Mouse (Mus musculus) embryonic facial prominence, embryonic 14.5 days (tissue): Measurements from ENCODE around the gene Parp8. TPM values are rescaled to one million over a fixed set of nuclear protein-coding genes. Genes with fewer than 3 reads are reported as not detected.

Source experiments
- ATAC-seq: fragments of 200-750 bp; cut with Nextera tagmentation; 2 replicates; pipeline ENCODE4 v1.8.0; 2017; ENCODE audit warnings: low read depth, moderate number of reproducible peaks, moderate TSS enrichment
- DNase-seq: peaks from one replicate; pipeline ENCODE4 v3.0.0-alpha.2; 2015; ENCODE audit warnings: low spot score
- H3K27ac ChIP-seq: fragments of 300-500 bp; sonication (generic); replicated peaks from 2 replicates; pipeline ENCODE4 v1.5.1; 2014; ENCODE audit warnings: low read depth, mild to moderate bottlenecking, low read length, moderate library complexity
- H3K27me3 ChIP-seq: fragments of 300-500 bp; sonication (generic); replicated peaks from 2 replicates; pipeline ENCODE4 v1.6.1; 2014; ENCODE audit warnings: low read length; ENCODE audit not compliant: control insufficient read depth, insufficient read depth
- H3K36me3 ChIP-seq: fragments of 300-500 bp; sonication (generic); 2 replicates; pipeline ENCODE4 v1.6.1; 2014; ENCODE audit warnings: low read length, mixed read lengths; ENCODE audit not compliant: control insufficient read depth, insufficient read depth
- H3K4me1 ChIP-seq: fragments of 300-500 bp; sonication (generic); 2 replicates; pipeline ENCODE4 v1.6.1; 2014; ENCODE audit warnings: antibody characterized with exemption, low read length; ENCODE audit not compliant: control insufficient read depth, insufficient read depth
- H3K4me2 ChIP-seq: fragments of 300-500 bp; sonication (generic); 2 replicates; pipeline ENCODE4 v1.6.1; 2014; ENCODE audit warnings: low read depth, mild to moderate bottlenecking, low read length, moderate library complexity, mixed read lengths
- H3K4me3 ChIP-seq: fragments of 300-500 bp; sonication (generic); 2 replicates; pipeline ENCODE4 v1.5.1; 2014; ENCODE audit warnings: low read depth, mild to moderate bottlenecking, low read length
- H3K9ac ChIP-seq: fragments of 300-500 bp; sonication (generic); 2 replicates; pipeline ENCODE4 v1.6.1; 2014; ENCODE audit warnings: low read depth, mild to moderate bottlenecking, low read length, moderate library complexity, mixed read lengths
- H3K9me3 ChIP-seq: fragments of 300-500 bp; sonication (generic); 2 replicates; pipeline ENCODE4 v1.6.1; 2016; ENCODE audit warnings: low read length; ENCODE audit not compliant: control insufficient read depth
- WGBS: fragments of 180-500 bp; shearing (Covaris S2); extraction: QIAGEN DNeasy Blood & Tissue Kit; methylation state at CpG from one replicate; pipeline ENCODE4 v1.1.7; 2014; 5-methylcytosine and 5-hydroxymethylcytosine counted together
- polyA plus RNA-seq: library from polyadenylated mRNA; unstranded; fragments of >200 nt; fragmentation: Nextera tagmentation; extraction: Ambion mirVana; gene quantifications from 2 replicates; pipeline ENCODE4 v1.2.1, GENCODE M21; 2014

Gene Parp8
- polyA plus RNA-seq, 1 experiment from 2014 or later: 19.8 TPM

GRCm38 (mm10) chr13:116967459-116967858, 57.9 kb downstream of the Parp8 start:
- ATAC-seq (no peak), DNase-seq (no peak)
- H3K9me3 ChIP-seq: no peaks in the 10 kb centered on the region
- no peaks in the 10 kb centered on the region for H3K27me3 ChIP-seq
- no peak overlapping the region for H3K4me2 ChIP-seq
- no peak overlapping the region for H3K27ac ChIP-seq
- H3K4me3 ChIP-seq: no peak overlapping the region
- no peak overlapping the region for H3K9ac ChIP-seq
- 87% methylated on average over 3 of the region's 3 CpGs for WGBS
- H3K4me1 ChIP-seq: no peaks in the 10 kb centered on the region
- no peaks in the 10 kb centered on the region for H3K36me3 ChIP-seq

DNA sequence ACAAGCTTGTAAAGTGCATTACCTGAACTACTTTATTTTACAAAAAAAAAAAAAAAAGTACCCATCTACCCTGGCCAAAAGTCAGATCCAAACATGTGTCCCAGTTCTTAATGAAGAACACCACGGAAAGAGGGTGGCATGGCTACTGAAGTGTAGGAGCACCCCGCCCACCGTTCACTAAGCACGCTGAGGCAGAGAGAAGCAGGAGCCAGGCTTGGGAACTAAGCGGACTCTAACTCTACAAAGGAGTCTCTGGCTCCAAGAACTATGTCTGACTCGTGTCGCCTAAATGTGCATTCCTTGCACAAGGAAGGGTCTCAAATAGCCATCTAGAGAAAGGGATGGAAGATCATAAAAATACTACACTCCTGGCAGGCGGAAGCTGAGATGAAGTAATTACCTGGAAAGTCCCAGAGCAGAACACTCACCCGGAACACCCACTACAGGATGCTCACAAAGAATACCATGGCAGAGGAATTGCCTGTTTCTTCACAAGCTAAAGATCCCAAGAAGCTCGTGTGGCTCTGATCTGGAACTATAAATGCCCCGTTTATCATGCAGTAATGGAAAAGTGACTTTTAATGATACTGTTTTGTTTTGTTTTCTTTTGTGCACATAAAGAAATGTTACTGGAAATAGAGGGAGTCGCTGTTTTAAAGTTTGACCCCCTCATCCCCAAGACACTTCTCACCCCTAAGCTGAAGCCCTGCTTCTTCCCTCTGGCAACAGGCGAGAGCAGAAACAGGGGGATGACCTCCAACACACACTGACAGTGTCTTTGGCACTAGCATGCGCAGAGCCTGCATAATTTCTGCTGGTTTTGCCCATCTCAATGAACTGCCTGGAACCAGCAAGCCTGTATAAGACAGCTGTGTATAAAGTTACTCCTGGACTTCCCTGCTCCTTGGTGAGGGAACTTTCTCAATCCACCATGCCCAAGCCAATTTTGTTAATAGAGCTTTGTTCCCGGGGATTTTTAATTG, 62.6 kb downstream of the Parp8 start:
- DNase-seq (no peak), ATAC-seq (peak; percentile 53; the same call in 1 of the 2 replicates)
- H3K9me3 ChIP-seq: no peaks in the 10 kb centered on the region
- no peak overlapping the region for H3K9ac ChIP-seq
- H3K4me1 ChIP-seq: no peaks in the 10 kb centered on the region; the same call in 1 of the 2 replicates
- H3K27ac ChIP-seq: no peak overlapping the region
- H3K36me3 ChIP-seq: no peaks in the 10 kb centered on the region
- no peak overlapping the region for H3K4me3 ChIP-seq
- no peak overlapping the region for H3K4me2 ChIP-seq
- 71% methylated on average over 15 of the region's 15 CpGs for WGBS
- H3K27me3 ChIP-seq: no peaks in the 10 kb centered on the region

DNA sequence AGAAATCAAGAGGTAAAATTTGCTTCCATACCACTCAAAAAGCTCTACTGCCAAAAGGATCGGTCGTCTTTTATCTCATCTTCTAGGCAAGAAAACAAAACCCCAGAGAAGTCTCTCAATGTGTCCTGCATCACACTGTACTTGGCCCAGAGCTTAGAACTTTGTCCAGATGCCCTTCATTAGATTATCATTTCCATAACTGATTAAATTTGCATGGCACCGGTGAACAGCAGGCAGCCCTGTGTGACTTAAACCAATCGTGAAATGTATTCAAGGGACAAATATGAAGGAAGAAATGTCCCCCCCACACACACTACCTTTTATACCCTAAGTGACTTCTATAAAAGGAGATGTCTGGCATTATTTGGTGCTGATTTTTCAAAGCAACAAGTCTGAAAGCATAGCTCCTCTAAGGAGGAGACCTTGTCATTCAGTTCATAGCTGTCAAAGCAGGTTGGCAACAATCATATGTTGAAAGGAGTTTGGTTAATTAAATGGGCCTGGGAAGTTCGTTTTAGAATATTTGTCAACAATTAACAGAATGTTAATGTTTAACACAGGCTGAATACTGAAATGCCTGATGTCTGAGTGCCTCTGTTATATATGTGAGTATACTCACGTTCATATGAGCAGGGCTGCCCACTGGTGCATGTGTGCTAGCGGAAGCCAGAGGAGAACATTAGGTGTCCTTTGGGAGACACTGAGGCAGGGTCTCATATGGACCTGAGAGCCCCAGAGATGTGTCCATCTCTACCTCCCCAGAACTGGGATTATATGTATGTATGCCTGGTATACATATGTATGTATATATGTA, 66.4 kb downstream of the Parp8 start:
- Histone ChIP-seq H3K27me3 (no peaks in the 10 kb centered on the region), H3K4me1 (peaks cover 4% of the 10 kb centered on the region), H3K9ac (no peak overlapping the region), H3K27ac (no peak overlapping the region), H3K36me3 (no peaks in the 10 kb centered on the region), H3K4me3 (no peak overlapping the region), H3K4me2 (no peak overlapping the region), H3K9me3 (no peaks in the 10 kb centered on the region)
- DNase-seq: no peak
- 70% methylated on average over 7 of the region's 7 CpGs for WGBS
- no peak for ATAC-seq

- peaks cover 4% of the 10 kb centered on the region for H3K4me1 ChIP-seq
- DNase-seq (no peak), ATAC-seq (no peak)
- no peak overlapping the region for H3K4me3 ChIP-seq
- no peaks in the 10 kb centered on the region for H3K36me3 ChIP-seq
- no peak overlapping the region for H3K9ac ChIP-seq
- no peaks in the 10 kb centered on the region for H3K9me3 ChIP-seq
- no peaks in the 10 kb centered on the region for H3K27me3 ChIP-seq
- H3K27ac ChIP-seq: no peak overlapping the region
- 80% methylated on average over 3 of the region's 3 CpGs for WGBS
- no peak overlapping the region for H3K4me2 ChIP-seq
Observed at GRCm38 (mm10) chr13:116957577-116957976, 67.8 kb downstream of the Parp8 start.

DNA sequence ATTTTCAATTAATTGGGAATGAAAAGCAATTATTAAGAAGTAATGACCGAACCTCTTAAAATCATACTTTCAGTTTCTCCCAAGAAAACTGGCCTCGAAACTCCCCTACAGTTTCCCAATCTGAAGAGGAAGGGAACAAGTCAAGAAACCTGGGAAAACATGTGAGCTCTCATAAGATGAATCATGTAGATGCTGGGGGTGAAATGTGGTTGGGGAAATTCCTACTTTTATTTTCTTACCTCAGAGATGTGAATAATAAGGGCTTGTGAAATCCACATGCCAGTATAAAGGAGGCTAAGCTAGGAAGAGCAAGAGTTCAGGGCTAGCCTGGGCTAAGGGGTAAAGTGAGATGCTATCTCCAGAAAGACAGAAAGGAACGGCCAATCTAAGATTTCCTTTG, 74.0 kb downstream of the Parp8 start:
- H3K4me1 ChIP-seq: peaks cover 20% of the 10 kb centered on the region
- no peak for ATAC-seq
- no peak overlapping the region for H3K4me3 ChIP-seq
- H3K36me3 ChIP-seq: no peaks in the 10 kb centered on the region
- WGBS: 95% methylated on average over 3 of the region's 3 CpGs
- H3K27me3 ChIP-seq: no peaks in the 10 kb centered on the region
- DNase-seq: no peak
- no peak overlapping the region for H3K27ac ChIP-seq
- no peak overlapping the region for H3K4me2 ChIP-seq
- no peak overlapping the region for H3K9ac ChIP-seq
- no peaks in the 10 kb centered on the region for H3K9me3 ChIP-seq

DNA sequence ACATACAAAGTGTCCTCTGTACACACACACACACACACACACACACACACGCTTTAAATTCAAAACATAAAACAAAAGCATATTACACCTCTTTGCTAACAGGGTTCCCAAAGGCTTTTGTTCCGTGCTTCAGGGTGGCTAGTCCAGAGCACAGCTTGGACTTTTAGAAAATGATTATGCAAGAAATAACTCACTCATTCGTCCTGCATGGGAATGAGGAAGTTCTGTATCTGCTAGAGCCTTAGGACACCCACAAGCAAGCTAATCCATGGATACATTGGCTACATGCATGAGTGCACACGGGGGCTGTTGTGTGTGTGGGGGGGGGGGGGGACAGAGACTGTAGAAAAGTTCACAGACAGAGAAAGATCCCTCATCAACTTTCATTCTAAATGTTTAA, 75.8 kb downstream of the Parp8 start:
- H3K36me3 ChIP-seq: no peaks in the 10 kb centered on the region
- no peak for DNase-seq
- no peak overlapping the region for H3K4me3 ChIP-seq
- H3K9ac ChIP-seq: no peak overlapping the region
- no peak for ATAC-seq
- no peak overlapping the region for H3K27ac ChIP-seq
- peaks cover 16% of the 10 kb centered on the region for H3K4me1 ChIP-seq
- H3K9me3 ChIP-seq: no peaks in the 10 kb centered on the region
- WGBS: 76% methylated on average over 4 of the region's 4 CpGs
- H3K27me3 ChIP-seq: no peaks in the 10 kb centered on the region
- H3K4me2 ChIP-seq: no peak overlapping the region

DNA sequence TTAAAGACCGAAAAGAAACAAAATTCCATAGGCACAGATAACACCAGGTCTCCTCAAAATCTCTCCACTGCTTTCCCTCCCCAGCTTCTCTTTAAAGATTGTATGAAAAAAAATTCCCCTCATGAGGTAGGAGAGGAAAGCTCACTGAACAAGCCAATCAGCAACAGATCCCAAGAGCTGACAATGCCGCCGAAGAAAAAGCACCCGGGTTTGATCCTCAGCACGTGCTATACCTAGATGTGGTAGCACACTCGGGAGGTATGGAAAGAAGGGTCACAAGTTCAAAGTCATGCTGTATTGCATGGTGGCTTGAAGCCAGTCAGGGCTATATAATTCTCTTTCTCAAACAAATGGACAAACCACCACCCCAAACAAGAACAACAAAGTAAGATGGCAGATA, 76.3 kb downstream of the Parp8 start:
- Histone ChIP-seq H3K36me3 (no peaks in the 10 kb centered on the region), H3K4me1 (peaks cover 16% of the 10 kb centered on the region), H3K4me2 (no peak overlapping the region), H3K9ac (no peak overlapping the region), H3K27me3 (no peaks in the 10 kb centered on the region), H3K27ac (no peak overlapping the region), H3K9me3 (no peaks in the 10 kb centered on the region), H3K4me3 (no peak overlapping the region)
- WGBS: 90% methylated on average over 6 of the region's 6 CpGs
- ATAC-seq (no peak), DNase-seq (no peak)

GRCm38 (mm10) chr13:116948299-116948659, 77.1 kb downstream of the Parp8 start:
- Histone ChIP-seq H3K4me2 (no peak overlapping the region), H3K4me1 (peaks cover 16% of the 10 kb centered on the region), H3K9ac (no peak overlapping the region), H3K27me3 (no peaks in the 10 kb centered on the region), H3K4me3 (no peak overlapping the region), H3K9me3 (no peaks in the 10 kb centered on the region), H3K36me3 (no peaks in the 10 kb centered on the region), H3K27ac (no peak overlapping the region)
- 59% methylated on average over 5 of the region's 5 CpGs for WGBS
- DNase-seq: no peak
- ATAC-seq: no peak
